Mouse (Mus musculus): ENCODE measurements at regions not wholly inside any gene's neighbourhood (a gene's known extent, or its start where the extent isn't known, plus 50 kb on each side); places are given as distances from the start of the nearest gene placed in this dataset.
"Not testable (repeated sequence)": the region's sequence is repeated elsewhere in the genome, so short reads cannot be mapped to it uniquely, and the experiment has no call there.

- no peak for DNase-seq (ENCODE audit: low spot score in 2 of 2)
Observed at GRCm38 (mm10) chr17:58820588-58821195, 170.5 kb downstream of the Pdzph1 start.

GRCm38 (mm10) chr17:58819339-58819738 lies 171.8 kb downstream of the Pdzph1 start:
- no peak for DNase-seq (ENCODE audit: low spot score in 2 of 2)

GRCm38 (mm10) chr17:58775451-58775850 lies 215.7 kb downstream of the Pdzph1 start:
- not testable (repeated sequence) for DNase-seq (ENCODE audit: low spot score in 2 of 2)

GRCm38 (mm10) chr17:58773595-58773994 lies 217.6 kb downstream of the Pdzph1 start:
- DNase-seq (ENCODE audit: low spot score in 2 of 2): no peak

- peak in 1 of 2 experiments; percentile 36 for DNase-seq (ENCODE audit: low spot score in 2 of 2)
Observed at GRCm38 (mm10) chr17:58765141-58765540, 226.0 kb downstream of the Pdzph1 start.

GRCm38 (mm10) chr17:58749000-58749399 lies 242.2 kb downstream of the Pdzph1 start:
- DNase-seq (ENCODE audit: low spot score in 2 of 2): no peak

- DNase-seq (ENCODE audit: low spot score in 2 of 2): no peak
Observed at GRCm38 (mm10) chr17:58748264-58748663, 242.9 kb downstream of the Pdzph1 start.

GRCm38 (mm10) chr17:58710748-58711478 lies 280.3 kb downstream of the Pdzph1 start:
- DNase-seq (ENCODE audit: low spot score in 2 of 2): no peak

GRCm38 (mm10) chr17:58690211-58690610 lies 301.0 kb downstream of the Pdzph1 start:
- no peak for DNase-seq (ENCODE audit: low spot score in 2 of 2)

GRCm38 (mm10) chr17:58672291-58672690 lies 318.9 kb downstream of the Pdzph1 start:
- DNase-seq (ENCODE audit: low spot score in 2 of 2): no peak

GRCm38 (mm10) chr17:58668036-58668435 lies 323.1 kb downstream of the Pdzph1 start:
- no peak for DNase-seq (ENCODE audit: low spot score in 2 of 2)

- no peak for DNase-seq (ENCODE audit: low spot score in 2 of 2)
Observed at GRCm38 (mm10) chr17:58643793-58644192, 347.4 kb downstream of the Pdzph1 start.

GRCm38 (mm10) chr17:58642273-58642672 lies 348.9 kb downstream of the Pdzph1 start:
- no peak for DNase-seq (ENCODE audit: low spot score in 2 of 2)

GRCm38 (mm10) chr17:58598911-58599310 lies 392.3 kb downstream of the Pdzph1 start:
- no peak for DNase-seq (ENCODE audit: low spot score in 2 of 2)

- no peak for DNase-seq (ENCODE audit: low spot score in 2 of 2)
Observed at GRCm38 (mm10) chr17:58596661-58597060, 394.5 kb downstream of the Pdzph1 start.

GRCm38 (mm10) chr17:58587946-58588345 lies 403.2 kb downstream of the Pdzph1 start:
- no peak for DNase-seq (ENCODE audit: low spot score in 2 of 2)

GRCm38 (mm10) chr17:58572885-58573284 lies 418.3 kb downstream of the Pdzph1 start:
- DNase-seq (ENCODE audit: low spot score in 2 of 2): no peak

Measured in urinary bladder, postnatal 4 days (tissue).